Mouse (Mus musculus) liver, embryonic 12.5 days (tissue): ENCODE measurements around the gene Ptpdc1. TPM values are rescaled to one million over a fixed set of nuclear protein-coding genes. Genes with fewer than 3 reads are reported as not detected.

Experiments
- ATAC-seq: fragments of 200-750 bp; cut with Nextera tagmentation; 2 replicates; pipeline ENCODE4 v1.8.0; 2017; ENCODE audit warnings: moderate number of reproducible peaks, mild to moderate bottlenecking, moderate library complexity
- H3K27ac ChIP-seq: fragments of 300-500 bp; sonication (generic); 2 replicates; pipeline ENCODE4 v1.5.1; 2016; ENCODE audit warnings: mild to moderate bottlenecking
- H3K27me3 ChIP-seq: fragments of 300-500 bp; sonication (generic); replicated peaks from 2 replicates; pipeline ENCODE4 v1.6.1; 2016; ENCODE audit warnings: mild to moderate bottlenecking, moderate library complexity
- H3K36me3 ChIP-seq: fragments of 300-500 bp; sonication (generic); 2 replicates; pipeline ENCODE4 v1.6.1; 2016; ENCODE audit warnings: mild to moderate bottlenecking, moderate library complexity
- H3K4me1 ChIP-seq: fragments of 300-500 bp; sonication (generic); 2 replicates; pipeline ENCODE4 v1.6.1; 2016
- H3K4me2 ChIP-seq: fragments of 300-500 bp; sonication (generic); 2 replicates; pipeline ENCODE4 v1.6.1; 2016; ENCODE audit warnings: mild to moderate bottlenecking, moderate library complexity
- H3K4me3 ChIP-seq: fragments of 300-500 bp; sonication (generic); 2 replicates; pipeline ENCODE4 v1.5.1; 2016; ENCODE audit warnings: mild to moderate bottlenecking, moderate library complexity
- H3K9ac ChIP-seq: fragments of 300-500 bp; sonication (generic); 2 replicates; pipeline ENCODE4 v1.6.1; 2016; ENCODE audit warnings: mild to moderate bottlenecking, moderate library complexity
- H3K9me3 ChIP-seq: fragments of 300-500 bp; sonication (generic); replicated peaks from 2 replicates; pipeline ENCODE4 v1.6.1; 2016; ENCODE audit warnings: mild to moderate bottlenecking, moderate library complexity
- WGBS: fragments of 180-500 bp; shearing (Covaris S2); methylation state at CpG from one replicate; pipeline ENCODE4 v1.1.7; 2016; ENCODE audit not compliant: insufficient replicate concordance; 5-methylcytosine and 5-hydroxymethylcytosine counted together
- polyA plus RNA-seq: library from polyadenylated mRNA; unstranded; fragments of >200 nt; fragmentation: Nextera tagmentation; extraction: Ambion mirVana; gene quantifications from 2 replicates; pipeline ENCODE4 v1.2.1, GENCODE M21; 2016

The Ptpdc1 gene
- polyA plus RNA-seq, 1 experiment from 2014 or later: 1.2 TPM

DNA sequence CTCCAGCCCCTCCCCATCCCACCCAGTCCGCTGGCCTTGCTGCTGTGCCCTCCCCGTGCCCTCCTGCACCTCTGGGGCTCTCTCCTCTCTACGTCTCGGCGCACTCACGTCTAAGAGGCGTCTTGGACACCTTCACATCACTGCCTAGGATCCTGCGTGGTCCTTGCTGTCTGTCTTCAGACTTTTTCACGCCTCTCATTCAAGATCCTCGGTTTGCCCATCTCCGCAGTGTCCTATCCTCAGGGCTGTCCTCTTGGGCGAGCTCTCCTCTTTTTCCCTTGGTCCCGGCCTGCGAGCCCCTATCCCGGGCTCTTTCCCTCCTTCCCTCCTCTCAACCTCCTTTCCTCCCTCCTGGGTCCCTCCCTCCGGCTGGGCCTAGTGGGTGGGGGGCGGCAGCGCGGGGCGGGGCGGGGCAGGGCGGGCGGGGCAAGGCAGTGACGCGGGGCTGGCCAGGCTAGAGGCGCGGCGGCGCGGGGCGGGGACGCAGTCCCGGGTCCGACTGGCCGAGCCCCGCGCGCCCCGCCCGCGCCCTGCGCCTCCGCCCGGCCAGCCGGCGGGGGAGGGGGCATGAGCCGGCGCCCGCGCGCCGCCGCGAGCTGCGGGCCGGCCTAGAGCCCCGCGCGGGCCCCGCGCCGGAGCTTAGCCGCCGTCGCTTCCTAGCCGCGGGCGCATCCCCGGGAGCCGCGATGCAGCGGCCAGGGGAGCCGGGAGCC is 37.1 kb upstream of the Ptpdc1 start, which contains the start of gene Barx1:
Barx1 (plus strand) TSS at position 568 of the 713 bp plus-strand sequence.
- no peaks in the 10 kb centered on the region; the same call in 1 of the 2 replicates for H3K4me1 ChIP-seq
- peaks cover 100% of the 10 kb centered on the region for H3K27me3 ChIP-seq
- no peaks in the 10 kb centered on the region for H3K9me3 ChIP-seq
- H3K9ac ChIP-seq: no peak within 1 kb of the TSS
- no peak; the same call in 1 of the 2 replicates for ATAC-seq
- H3K4me3 ChIP-seq: peak within 1 kb of the TSS; percentile 38
- no peak within 1 kb of the TSS for H3K27ac ChIP-seq
- peak within 1 kb of the TSS; percentile 55 for H3K4me2 ChIP-seq
- 2% methylated on average over 61 of the region's 73 CpGs for WGBS
- H3K36me3 ChIP-seq: no peaks in the 10 kb centered on the region

DNA sequence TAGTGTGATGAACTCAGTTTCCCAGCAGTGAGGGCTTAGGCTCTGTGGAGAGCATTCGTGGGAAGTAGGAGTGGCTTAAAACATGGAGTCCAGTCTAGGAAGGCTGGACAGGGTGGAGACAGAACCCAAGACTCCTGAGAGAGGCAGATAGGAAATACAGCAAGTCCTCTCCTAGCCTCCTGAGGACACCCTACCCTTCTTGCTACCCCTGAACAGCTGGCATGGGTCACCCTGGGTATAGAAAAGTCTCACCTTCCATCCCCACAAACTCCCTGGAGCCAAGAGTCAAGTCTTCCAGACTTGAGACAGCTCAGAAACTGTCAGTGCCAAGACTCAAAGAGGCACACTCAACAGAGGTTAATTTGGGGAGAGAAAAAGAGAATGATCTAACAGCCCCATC is 36.1 kb upstream of the Ptpdc1 start:
- no peak for ATAC-seq
- Histone ChIP-seq H3K27me3 (peaks cover 100% of the 10 kb centered on the region), H3K4me3 (no peak overlapping the region), H3K4me1 (no peaks in the 10 kb centered on the region; the same call in 1 of the 2 replicates), H3K27ac (no peak overlapping the region), H3K4me2 (no peak overlapping the region), H3K9ac (no peak overlapping the region), H3K36me3 (no peaks in the 10 kb centered on the region), H3K9me3 (no peaks in the 10 kb centered on the region)
- WGBS: 3% methylated on average over 1 of the region's 1 CpGs

DNA sequence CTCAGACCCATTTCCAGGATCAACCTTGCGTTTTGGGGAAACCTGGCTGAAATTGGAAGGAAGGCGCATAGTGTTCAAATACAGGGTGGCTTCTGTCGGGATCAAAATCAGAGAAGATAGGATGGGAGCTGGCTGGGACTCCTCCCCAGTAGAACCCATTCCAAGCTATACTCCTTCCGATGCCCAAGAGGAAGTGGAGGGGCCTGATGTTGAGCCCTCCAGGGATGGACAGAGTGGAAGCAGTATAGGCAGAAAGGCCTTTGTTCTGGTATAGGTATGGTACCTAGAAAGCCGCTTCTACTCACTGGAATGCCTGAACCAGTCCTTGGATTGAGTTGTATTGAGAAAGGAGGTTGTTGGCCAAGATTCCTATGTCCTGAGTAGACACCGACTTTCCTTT is 35.3 kb upstream of the Ptpdc1 start:
- no peaks in the 10 kb centered on the region for H3K9me3 ChIP-seq
- WGBS: 12% methylated on average over 6 of the region's 6 CpGs
- peaks cover 100% of the 10 kb centered on the region for H3K27me3 ChIP-seq
- H3K36me3 ChIP-seq: no peaks in the 10 kb centered on the region
- no peak overlapping the region for H3K4me2 ChIP-seq
- no peak overlapping the region for H3K4me3 ChIP-seq
- H3K4me1 ChIP-seq: no peaks in the 10 kb centered on the region; the same call in 1 of the 2 replicates
- H3K9ac ChIP-seq: no peak overlapping the region
- no peak overlapping the region for H3K27ac ChIP-seq
- ATAC-seq: no peak

DNA sequence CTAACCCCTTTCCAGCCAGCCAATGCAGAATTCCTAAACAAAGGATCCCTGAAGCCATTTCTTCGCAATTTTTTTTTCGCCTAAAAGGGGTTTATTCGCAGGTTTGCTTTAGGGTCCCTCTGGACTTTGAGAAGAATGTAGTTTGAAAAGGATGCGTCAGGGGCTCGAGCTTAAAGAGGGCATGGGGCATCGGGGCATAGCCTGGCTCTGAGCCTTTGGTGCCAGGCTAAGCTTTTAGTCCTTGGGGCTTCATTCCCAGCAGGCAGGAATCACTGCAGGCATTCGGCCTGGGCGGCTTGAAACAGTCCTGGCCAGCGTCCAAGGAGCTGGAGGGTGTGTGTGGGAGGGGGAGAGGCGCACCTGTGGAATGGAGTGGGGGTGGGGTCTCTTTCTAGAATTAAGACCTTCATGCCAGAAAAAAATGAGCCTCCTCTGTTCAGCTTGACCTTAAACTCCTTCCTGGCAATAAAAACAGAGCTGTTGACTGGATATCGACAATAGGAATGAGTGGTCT is 34.8 kb upstream of the Ptpdc1 start:
- Histone ChIP-seq H3K4me3 (no peak overlapping the region), H3K4me1 (no peaks in the 10 kb centered on the region; the same call in 1 of the 2 replicates), H3K27me3 (peaks cover 100% of the 10 kb centered on the region), H3K9ac (no peak overlapping the region), H3K4me2 (no peak overlapping the region), H3K9me3 (no peaks in the 10 kb centered on the region), H3K36me3 (no peaks in the 10 kb centered on the region), H3K27ac (no peak overlapping the region)
- ATAC-seq: no peak
- WGBS: 8% methylated on average over 11 of the region's 11 CpGs

DNA sequence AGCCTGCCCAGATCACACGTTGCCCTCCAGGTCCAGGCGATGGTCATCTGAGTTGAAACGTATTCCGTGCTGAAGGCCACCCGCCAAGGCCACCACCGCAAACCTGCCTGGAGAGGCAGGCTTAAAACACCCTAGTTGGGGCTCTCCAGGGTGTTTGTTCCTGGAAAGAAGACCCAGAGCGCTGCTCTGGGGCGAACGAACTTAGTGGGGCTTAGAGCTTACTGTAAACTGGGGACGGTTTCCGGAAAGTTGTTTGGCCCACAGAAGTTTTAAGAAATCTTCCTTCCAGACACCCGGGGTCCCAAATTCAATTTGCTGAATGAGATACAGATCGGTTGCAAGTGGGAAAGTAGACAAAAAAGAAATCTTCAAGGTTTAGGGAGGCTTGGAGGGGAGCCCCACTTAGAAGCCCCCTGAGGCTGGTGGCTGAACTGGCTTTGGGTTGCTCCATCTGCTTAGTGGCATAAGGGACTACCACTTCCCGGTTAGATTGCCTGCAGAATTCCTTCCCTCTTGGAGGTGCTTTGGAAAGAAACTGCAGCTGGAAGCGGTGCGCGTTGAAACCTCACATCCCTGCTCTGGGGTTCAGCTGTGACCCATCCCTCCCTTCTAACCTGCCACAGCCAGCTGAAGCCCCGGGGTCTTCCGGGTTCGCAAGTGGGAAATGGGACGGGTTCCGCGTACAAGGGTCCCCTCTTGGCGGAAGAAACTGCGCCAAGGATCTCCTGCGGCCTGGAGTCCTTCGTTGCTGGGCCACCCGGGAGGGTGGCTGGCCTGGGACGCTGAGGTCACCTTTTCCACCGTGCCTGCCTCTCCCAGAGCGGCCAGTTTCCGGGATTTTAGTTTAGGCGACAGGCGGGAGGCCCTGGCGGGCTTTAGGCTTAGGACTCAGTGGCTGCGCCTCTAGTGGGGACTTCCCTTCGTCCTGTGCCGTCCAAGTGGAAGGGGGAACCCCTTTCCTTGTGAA is 34.1 kb upstream of the Ptpdc1 start:
- H3K4me2 ChIP-seq: peak overlapping the region; percentile 38
- peaks cover 100% of the 10 kb centered on the region for H3K27me3 ChIP-seq
- H3K36me3 ChIP-seq: no peaks in the 10 kb centered on the region
- H3K27ac ChIP-seq: no peak overlapping the region
- no peak overlapping the region for H3K9ac ChIP-seq
- WGBS: 2% methylated on average over 38 of the region's 38 CpGs
- no peaks in the 10 kb centered on the region for H3K9me3 ChIP-seq
- no peaks in the 10 kb centered on the region; the same call in 1 of the 2 replicates for H3K4me1 ChIP-seq
- peak overlapping the region; percentile 10; the same call in 1 of the 2 replicates for H3K4me3 ChIP-seq
- no peak for ATAC-seq

DNA sequence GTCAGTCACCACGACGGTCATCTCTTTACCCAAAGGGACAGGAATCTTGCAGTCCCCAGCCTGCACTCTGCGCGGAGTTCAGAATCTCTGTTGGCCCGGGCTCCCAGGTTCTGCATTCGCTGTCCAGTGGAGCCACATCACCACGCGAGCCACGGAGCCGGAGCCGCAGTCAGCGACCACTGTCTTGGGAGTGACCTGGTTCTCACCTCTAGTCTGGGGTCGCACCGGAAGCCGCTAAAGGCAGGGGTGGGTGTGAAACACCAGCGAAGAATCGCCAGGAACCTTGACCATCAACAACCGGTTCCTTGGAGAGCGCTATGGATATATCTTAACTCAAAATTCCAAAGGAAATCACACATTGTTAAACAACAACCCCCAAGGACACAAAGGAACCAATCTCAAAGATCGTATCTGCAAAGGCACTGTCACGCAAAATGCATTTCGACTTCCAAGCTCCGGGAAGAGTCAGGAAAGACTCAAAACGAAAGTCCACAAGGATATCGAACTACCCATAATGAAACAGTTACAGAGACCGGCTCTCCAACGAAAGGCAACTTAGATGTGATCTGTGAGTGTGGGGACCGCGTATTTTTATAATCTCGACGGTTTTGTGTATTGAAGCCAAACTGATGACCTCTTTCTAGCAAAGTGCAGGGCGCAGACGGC is 33.3 kb upstream of the Ptpdc1 start:
- peak overlapping the region; percentile 12 for H3K4me2 ChIP-seq
- H3K27ac ChIP-seq: no peak overlapping the region
- H3K4me3 ChIP-seq: no peak overlapping the region

DNA sequence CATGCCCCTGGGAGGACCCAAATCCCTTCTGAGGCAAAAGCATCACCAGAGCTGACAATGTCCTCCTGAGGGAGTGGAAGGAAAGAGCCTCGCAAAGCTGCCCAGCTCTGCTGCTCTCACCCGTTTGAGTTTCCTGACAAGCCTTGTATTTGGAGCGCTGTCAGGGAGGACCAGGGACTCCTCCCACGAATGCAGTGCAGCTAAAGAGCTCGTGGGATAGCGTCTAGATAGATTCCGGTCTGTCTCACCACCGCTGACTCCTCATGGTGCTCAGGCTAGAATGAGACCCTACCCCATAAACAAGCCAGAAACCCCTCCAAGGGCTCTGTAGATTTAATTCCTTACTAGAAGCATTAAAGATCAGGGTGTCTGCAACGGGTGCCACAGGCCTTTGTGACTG is 32.3 kb upstream of the Ptpdc1 start:
- Histone ChIP-seq H3K27me3 (peaks cover 99% of the 10 kb centered on the region), H3K4me3 (no peak overlapping the region), H3K27ac (no peak overlapping the region), H3K9me3 (no peaks in the 10 kb centered on the region), H3K36me3 (no peaks in the 10 kb centered on the region), H3K4me2 (no peak overlapping the region), H3K4me1 (no peaks in the 10 kb centered on the region), H3K9ac (no peak overlapping the region)
- WGBS: 5% methylated on average over 9 of the region's 9 CpGs
- ATAC-seq: no peak

More for the DNA sequence above, 33.3 kb upstream of the Ptpdc1 start:
- H3K4me1 ChIP-seq: no peaks in the 10 kb centered on the region; the same call in 1 of the 2 replicates
- WGBS: 2% methylated on average over 33 of the region's 33 CpGs
- no peaks in the 10 kb centered on the region for H3K9me3 ChIP-seq
- H3K27me3 ChIP-seq: peaks cover 99% of the 10 kb centered on the region
- H3K36me3 ChIP-seq: no peaks in the 10 kb centered on the region
- H3K9ac ChIP-seq: no peak overlapping the region
- ATAC-seq: no peak

DNA sequence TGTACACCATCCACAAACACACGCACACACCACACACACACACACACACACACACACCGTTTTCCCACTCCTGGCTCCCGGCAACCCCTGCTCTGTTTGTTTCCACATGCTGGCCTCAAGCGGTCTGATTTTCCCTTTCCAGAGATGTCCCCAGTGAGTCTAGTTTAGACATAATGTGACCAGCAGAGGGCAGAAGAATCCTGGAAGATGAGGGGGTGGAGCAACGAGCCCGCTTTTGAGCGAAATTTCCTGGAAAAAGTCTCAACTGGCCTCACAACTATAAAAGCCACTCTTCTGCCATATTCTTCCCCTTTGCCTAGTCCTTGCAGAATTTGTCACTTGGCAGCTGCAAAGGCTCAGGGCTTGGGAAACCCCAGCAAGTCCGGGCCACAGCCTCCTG is 30.2 kb upstream of the Ptpdc1 start:
- H3K4me2 ChIP-seq: no peak overlapping the region

DNA sequence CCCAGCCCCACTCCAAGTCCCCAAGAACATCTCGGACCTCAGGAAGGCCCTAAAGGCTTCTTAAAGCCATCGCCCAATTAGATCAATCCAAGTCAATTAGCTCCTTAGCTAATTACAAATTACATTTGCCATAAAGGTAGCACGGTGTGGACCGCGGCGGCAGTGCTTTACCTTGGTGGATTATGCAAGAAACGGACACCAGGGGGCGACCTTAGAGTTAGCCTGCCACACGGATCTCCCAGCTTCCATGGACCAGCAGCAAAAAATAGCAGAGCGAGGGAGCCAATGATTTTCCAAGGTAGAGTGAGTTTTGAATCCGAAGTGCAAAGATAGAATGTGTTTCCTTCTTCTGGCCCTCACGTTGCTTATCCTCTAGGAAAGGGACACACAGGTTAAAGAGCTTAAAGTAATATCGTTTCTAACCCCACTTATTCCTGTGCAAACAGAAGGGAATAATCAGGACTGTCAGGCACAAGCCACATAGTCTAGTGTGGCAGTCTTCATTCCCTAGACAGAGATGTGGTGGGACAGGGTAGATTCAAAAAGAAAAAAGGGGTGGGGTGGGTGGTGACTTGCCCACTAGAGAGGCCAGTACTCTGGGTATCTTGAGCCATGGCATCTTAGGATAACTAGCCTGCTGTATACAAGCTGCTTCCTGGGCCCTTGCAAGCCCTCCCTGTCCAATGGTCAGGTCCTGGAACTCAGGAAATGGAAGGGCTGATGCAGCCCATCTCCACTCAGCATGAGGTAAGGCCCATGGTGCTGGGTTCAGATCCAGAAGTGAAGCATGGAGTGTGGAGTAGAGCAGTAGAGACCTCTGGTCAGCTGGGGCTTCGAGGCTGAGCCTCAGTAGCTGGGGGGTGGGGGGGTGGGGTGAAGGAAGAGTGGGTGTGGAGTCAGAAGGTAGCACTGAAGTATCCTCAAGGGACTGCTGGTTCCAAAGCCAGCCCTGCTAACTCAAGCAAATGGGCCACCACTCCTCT is 28.6 kb upstream of the Ptpdc1 start:
- Histone ChIP-seq H3K36me3 (no peaks in the 10 kb centered on the region), H3K4me3 (no peak overlapping the region), H3K9me3 (no peaks in the 10 kb centered on the region), H3K4me2 (no peak overlapping the region), H3K4me1 (peaks cover 15% of the 10 kb centered on the region), H3K27ac (no peak overlapping the region), H3K9ac (no peak overlapping the region), H3K27me3 (peaks cover 75% of the 10 kb centered on the region)
- no peak for ATAC-seq
- 6% methylated on average over 14 of the region's 14 CpGs for WGBS

More for the DNA sequence above, 30.2 kb upstream of the Ptpdc1 start:
- Histone ChIP-seq H3K27me3 (peaks cover 90% of the 10 kb centered on the region), H3K27ac (no peak overlapping the region), H3K4me1 (peaks cover 14% of the 10 kb centered on the region), H3K36me3 (no peaks in the 10 kb centered on the region), H3K9ac (no peak overlapping the region), H3K9me3 (no peaks in the 10 kb centered on the region), H3K4me3 (no peak overlapping the region)
- WGBS: 4% methylated on average over 8 of the region's 8 CpGs
- ATAC-seq: no peak

DNA sequence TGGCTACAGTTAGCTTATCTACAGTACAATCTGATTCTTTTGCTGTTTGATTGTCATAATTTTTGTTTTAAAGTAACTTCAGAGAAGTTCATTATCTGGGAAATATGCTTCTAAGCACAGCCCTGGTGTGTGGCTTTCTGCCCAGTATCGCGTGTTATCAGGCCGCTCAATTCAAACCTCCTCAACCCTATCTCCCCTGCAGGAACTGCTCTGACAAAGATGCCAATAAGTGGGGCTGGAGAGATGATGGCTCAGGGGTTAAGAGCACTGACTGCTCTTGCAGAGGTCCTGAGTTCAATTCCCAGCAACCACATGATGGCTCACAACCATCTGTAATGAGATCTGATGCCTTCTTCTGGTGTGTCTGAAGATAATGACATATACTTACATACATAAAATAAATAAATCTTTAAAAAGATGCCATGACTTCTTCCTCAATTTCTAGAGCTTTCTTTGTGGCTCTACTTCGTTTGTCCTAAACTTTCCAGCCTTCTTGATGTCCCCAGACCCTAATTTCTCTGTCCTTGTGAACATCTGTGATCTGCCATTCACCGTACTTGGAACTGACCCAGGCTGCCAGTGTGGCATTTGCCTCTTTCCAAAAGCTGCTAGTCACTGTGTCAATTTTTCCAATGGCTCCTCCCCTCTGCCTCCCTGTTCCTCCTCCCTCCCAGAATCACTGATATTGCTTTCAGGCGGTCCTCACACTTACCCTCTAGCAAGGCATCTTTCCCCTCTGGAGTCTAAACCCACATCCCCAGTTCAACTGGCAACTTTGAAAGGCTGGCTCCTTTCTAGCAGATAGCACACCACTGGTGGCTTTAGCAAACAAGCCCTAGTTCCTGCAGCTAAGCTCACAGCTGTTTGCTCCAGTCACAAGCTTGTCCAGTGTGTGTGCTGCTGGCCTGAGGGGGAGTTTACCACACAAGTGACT is 25.9 kb upstream of the Ptpdc1 start:
- Histone ChIP-seq H3K4me3 (no peak overlapping the region), H3K27me3 (peaks cover 48% of the 10 kb centered on the region), H3K4me1 (peaks cover 15% of the 10 kb centered on the region), H3K27ac (no peak overlapping the region), H3K4me2 (no peak overlapping the region), H3K36me3 (no peaks in the 10 kb centered on the region), H3K9ac (no peak overlapping the region), H3K9me3 (no peaks in the 10 kb centered on the region)
- 29% methylated on average over 6 of the region's 6 CpGs for WGBS
- ATAC-seq: peak; percentile 85
